Mouse (Mus musculus): ENCODE data around the gene Wwc1.
"Not testable (repeated sequence)": the region's sequence is repeated elsewhere in the genome, so short reads cannot be mapped to it uniquely, and the experiment has no call there.

Gene Wwc1

GRCm38 (mm10) chr11:35837156-35838126 is 142.9 kb downstream of the Wwc1 start:
- DNase-seq (ENCODE audit: low read depth, low spot score), result peak; percentile 92

DNA sequence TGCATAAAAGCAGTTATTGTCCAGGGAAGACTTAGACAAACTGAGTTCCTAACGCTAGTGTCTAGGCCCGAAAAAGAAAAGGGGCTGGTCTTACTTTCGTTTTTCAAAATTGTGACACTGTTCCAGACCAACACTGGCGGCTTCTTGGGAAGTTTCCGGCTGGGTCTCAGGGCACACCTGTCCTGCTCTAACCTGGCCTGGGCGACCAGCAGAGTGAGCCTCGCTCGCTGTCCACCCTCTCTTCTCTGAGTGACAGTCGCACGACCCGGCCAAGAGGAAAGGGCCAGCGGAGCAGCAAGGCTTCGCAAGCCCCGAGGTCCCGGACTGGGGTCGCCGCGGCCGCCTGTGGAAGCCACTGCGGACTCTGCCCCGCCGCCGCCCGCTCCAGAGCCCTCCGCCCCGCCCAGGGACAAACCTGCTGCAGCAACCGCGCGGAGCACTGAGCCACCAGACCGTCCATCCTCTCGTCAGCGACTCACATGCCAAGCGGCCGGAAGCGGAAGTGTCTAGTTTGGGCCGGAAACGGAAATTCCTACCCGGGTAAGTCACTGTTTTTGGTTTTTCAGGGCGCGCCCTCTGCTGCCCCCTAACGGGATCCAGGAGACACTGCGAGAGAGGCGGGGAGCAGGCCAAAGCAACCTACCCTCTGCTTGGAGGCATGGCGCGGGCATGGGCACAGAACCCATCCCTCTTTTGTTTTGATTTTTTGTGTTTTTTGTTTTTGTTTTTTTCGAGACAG is 146.1 kb downstream of the Wwc1 start, which contains the start of gene Rars:
Rars (minus strand) TSS at position 485 of the 739 bp plus-strand sequence.
- peak; percentile 97 for DNase-seq (ENCODE audit: low read depth, low spot score)

- DNase-seq (ENCODE audit: low read depth, low spot score), result peak; percentile 5
Observed at GRCm38 (mm10) chr11:35833270-35833669, 147.1 kb downstream of the Wwc1 start.

DNA sequence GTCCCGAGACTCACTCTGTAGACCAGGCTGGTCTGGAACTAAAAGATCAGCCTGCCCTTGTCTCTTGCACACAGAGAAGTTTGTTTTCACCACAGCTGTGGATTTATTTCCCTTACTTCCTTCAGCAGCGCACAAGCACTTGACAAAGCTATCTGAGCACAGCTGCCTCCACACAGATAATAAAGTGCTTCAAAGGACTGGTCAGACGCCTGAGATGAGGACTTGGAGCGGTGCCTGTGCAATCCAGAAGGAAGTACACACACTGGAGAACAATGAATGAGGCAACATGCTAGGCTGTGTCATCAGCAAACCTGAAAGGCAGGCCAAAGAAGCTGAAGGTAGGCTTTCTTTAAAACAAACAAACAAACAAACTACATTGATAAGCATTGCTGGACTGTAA is 148.2 kb downstream of the Wwc1 start:
- DNase-seq (ENCODE audit: low read depth, low spot score), result peak; percentile 33

DNA sequence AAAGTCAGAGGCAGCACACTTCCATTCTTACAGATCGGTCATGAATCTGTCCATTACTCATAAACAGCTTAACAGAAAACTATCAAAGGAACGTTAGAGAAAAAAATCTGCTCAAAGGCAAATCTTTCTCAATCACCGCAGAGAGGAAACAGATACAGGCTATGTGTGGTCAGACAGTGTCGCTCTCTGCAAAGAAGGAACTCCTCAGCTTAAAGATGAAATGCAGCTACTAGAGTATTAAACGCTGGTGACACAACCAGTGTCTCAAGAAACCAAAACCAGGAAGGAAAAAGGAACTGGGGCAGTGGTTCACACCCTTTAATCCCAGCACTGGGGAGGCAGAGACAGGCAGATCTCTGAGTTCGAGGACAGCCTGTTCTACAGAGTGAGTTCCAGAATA is 152.6 kb downstream of the Wwc1 start:
- no peak for DNase-seq (ENCODE audit: low read depth, low spot score)

DNA sequence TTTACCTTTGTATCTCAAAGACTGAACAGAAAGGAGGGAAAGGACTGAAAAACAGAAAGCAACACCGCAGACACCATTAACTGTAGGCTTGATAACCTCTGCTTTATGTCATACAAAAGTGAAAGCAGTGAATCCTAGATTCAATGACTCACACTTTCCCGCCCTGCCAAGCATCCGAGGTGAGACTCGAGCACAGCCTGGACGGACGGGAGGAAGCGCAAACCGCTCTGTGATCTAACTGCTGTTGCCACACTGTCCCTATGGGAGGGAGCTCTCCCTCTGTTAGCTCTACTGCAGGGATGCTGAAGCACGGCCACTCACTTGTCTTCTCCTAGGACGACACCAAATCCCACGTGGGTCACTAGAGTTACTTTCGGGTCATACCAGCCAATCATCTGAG is 164.0 kb downstream of the Wwc1 start:
- DNase-seq (ENCODE audit: low read depth, low spot score), result peak; percentile 39

DNA sequence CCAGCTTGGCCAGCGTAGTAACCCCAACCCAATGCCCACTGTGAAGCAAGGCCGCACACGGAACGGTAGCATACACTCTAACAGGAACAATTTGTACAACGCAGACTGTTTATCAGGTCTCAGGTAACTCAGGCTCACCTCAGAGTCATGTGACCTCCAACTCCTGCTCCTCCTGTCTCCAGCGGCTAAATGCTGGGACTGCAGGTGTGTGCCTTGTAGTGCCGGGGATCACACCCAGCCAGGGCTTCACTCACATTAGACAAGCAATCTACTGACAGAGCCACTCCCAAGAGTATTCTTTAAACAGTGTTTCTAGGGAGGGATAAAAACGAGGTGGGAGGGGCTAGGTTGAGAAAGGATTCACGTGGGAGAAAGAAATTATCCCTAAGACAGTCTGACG is 168.9 kb downstream of the Wwc1 start:
- DNase-seq (ENCODE audit: low read depth, low spot score), result no peak

- DNase-seq (ENCODE audit: low read depth, low spot score), result no peak
Observed at GRCm38 (mm10) chr11:35801332-35801731, 179.0 kb downstream of the Wwc1 start.

GRCm38 (mm10) chr11:35798874-35799273 is 181.5 kb downstream of the Wwc1 start, which contains the start of gene Fbll1:
Gene Fbll1, minus strand, starts transcription at chr11:35798884.
- DNase-seq (ENCODE audit: low read depth, low spot score), result peak; percentile 53

GRCm38 (mm10) chr11:35798495-35798820 is 181.9 kb downstream of the Wwc1 start:
- no peak for DNase-seq (ENCODE audit: low read depth, low spot score)

DNA sequence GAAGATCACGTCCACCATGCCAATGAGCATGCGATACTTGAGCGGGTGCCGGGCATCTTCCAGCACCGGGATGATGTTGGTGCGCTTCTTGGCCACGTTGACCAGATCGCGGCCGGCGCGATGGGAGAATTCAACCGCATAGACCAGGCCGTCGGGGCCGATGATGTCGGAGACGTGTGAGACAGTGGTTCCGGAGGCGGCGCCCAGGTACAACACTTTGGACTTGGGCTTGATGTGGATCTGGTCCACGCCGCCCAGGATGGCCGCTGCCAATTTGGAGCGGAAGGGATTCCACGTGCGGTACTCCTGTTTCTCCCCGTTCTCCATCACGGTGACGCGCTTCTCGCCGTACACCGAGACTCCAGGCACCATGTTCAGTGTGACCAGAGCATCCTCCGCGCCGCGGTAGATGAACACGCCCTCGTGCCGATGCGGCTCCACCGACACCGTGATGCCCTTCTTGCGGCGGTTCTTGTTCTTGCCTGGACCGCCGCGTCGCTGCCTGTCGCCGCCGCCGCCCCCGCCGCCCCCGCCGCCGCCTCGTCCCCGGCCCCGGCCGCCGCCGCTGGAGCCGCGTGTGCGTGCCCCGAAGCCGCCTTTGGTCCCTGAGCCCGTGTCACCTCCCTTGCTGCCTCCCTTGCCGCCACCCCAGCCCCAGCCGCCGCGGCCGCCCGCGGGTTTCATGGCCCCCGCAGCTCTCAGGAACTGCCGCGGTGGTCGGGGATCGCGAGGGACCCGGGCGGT is 182.4 kb downstream of the Wwc1 start:
- DNase-seq (ENCODE audit: low read depth, low spot score), result no peak

DNA sequence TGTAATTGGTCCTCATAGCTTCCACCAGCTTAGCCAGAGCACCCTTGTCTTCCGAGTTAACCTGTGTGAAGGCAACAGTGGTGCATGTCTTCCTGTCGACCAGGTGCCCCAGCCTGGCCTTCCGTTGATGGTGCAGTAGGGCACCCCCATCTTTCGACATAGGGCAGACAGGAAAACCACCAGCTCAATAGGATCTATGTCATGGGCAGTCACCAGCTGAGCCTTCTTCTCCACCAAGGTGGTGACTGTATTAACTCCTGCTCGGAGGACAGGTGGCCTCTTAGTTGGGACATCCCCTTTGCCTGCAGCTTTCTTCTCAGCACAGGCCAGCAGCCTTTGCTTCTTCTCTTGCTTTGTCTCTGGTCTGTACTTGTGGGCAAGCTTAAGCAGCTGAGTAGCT is 187.5 kb downstream of the Wwc1 start:
- DNase-seq (ENCODE audit: low read depth, low spot score), result not testable (repeated sequence)

GRCm38 (mm10) chr11:35788443-35788842 is 191.9 kb downstream of the Wwc1 start:
- no peak for DNase-seq (ENCODE audit: low read depth, low spot score)

Data from 3T3-L1 (cell line).